Mouse (Mus musculus) liver, postnatal 0 days (tissue): Measurements from ENCODE around the gene Pom121l2.

Experiments used
- CTCF ChIP-seq: sonication (generic); IDR thresholded peaks from 2 replicates; pipeline ENCODE4 v1.5.1; 2016; ENCODE audit warnings: antibody characterized with exemption, low read depth
- EP300 ChIP-seq: IDR thresholded peaks from 2 replicates; pipeline ENCODE4 v1.6.1; 2016; ENCODE audit warnings: antibody characterized with exemption, low read depth, mild to moderate bottlenecking

- TF ChIP-seq CTCF (no peak), EP300 (peak; percentile 77)
These were observed 45.4 kb downstream of the Pom121l2 start for GRCm38 (mm10) chr13:22026058-22027031.
